Mouse (Mus musculus): ENCODE measurements around the gene Irf3.

GRCm38 (mm10) chr7:44960512-44960910 lies 36.9 kb upstream of the Irf3 start:
- TF ChIP-seq CTCF (IDR thresholded peaks at IDR 0.05; ENCODE audit: borderline replicate concordance, control insufficient read depth, extremely low read depth, insufficient read depth, low read length, poor library complexity) (no peak), POLR2A (IDR thresholded peaks at IDR 0.05; ENCODE audit: control insufficient read depth, extremely low read depth, insufficient read depth, low read length, poor library complexity) (no peak)

Data from thymus, adult 2 months (tissue).